Mouse (Mus musculus) heart, postnatal 0 days (tissue): ENCODE measurements around the gene Asic2.

ENCODE experiments used
- CTCF ChIP-seq: IDR thresholded peaks from 2 replicates; pipeline ENCODE4 v1.5.1; 2016; ENCODE audit warnings: antibody characterized with exemption, control low read depth, low read depth
- EP300 ChIP-seq: IDR thresholded peaks from 2 replicates; pipeline ENCODE4 v1.6.1; 2016; ENCODE audit warnings: antibody characterized with exemption, low read depth

GRCm38 (mm10) chr11:81592776-81593175 lies 375.5 kb downstream of the Asic2 start:
- TF ChIP-seq CTCF (no peak), EP300 (no peak)
